Mouse (Mus musculus) thymus, postnatal 0 days (tissue): ENCODE measurements around the gene D230025D16Rik. TPM values are rescaled to one million over a fixed set of nuclear protein-coding genes. Genes with fewer than 3 reads are reported as not detected.

ENCODE experiments used
- DNase-seq: peaks from one replicate; pipeline ENCODE4 v3.0.0-alpha.2; 2015; ENCODE audit warnings: low spot score
- polyA plus RNA-seq: library from polyadenylated mRNA; unstranded; fragments of >200 nt; fragmentation: Nextera tagmentation; extraction: Ambion mirVana; gene quantifications from 2 replicates; pipeline ENCODE4 v1.2.1, GENCODE M21; 2015

D230025D16Rik gene
- polyA plus RNA-seq, 1 experiment from 2014 or later: 18.6 TPM

GRCm38 (mm10) chr8:105235206-105235605 is 10.3 kb downstream of the D230025D16Rik start:
- no peak for DNase-seq

- DNase-seq: no peak
Observed at GRCm38 (mm10) chr8:105237442-105238142, 12.6 kb downstream of the D230025D16Rik start.

DNA sequence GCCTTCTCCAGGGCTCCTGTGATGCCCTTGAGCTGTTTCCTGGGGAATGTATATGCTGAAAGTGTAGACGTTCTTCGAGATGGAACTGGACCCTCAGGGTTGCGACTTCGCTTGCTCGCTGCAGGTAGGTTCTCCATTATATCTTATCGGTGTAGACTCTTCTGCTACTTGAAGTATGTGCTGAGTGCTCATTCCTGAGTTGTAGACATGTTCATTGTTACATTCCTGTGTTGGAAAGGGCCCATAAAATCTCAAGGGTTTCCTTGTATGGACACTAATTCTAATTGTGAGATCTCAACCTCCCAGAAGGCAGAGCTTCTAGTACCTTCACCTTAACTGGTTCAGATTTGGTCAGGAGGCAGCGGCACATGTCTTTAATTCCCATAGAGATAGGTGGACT is 16.1 kb downstream of the D230025D16Rik start:
- no peak for DNase-seq

DNA sequence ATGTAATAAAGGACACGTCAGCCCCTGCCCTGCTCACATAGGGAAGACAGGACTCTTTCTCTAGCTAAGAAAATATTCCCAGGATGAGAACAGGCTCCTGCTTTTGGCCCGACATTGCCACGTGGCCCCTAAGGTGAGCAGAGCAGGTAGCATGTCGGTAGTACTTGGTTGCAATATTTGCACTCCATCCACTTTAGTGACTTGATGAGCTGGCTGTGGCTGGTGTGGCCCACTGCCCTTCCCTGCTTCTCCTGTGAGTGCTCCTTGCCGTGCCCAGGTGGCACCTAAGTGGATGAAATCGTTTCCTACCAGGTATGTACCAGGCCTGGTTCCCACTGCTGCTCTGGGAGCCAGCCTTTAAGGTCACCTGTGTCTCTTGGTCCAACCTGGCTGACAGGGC is 27.0 kb downstream of the D230025D16Rik start:
- DNase-seq: no peak

GRCm38 (mm10) chr8:105252680-105253537 is 28.0 kb downstream of the D230025D16Rik start:
- no peak for DNase-seq

- no peak for DNase-seq
Observed at GRCm38 (mm10) chr8:105253766-105254151, 28.8 kb downstream of the D230025D16Rik start.

DNA sequence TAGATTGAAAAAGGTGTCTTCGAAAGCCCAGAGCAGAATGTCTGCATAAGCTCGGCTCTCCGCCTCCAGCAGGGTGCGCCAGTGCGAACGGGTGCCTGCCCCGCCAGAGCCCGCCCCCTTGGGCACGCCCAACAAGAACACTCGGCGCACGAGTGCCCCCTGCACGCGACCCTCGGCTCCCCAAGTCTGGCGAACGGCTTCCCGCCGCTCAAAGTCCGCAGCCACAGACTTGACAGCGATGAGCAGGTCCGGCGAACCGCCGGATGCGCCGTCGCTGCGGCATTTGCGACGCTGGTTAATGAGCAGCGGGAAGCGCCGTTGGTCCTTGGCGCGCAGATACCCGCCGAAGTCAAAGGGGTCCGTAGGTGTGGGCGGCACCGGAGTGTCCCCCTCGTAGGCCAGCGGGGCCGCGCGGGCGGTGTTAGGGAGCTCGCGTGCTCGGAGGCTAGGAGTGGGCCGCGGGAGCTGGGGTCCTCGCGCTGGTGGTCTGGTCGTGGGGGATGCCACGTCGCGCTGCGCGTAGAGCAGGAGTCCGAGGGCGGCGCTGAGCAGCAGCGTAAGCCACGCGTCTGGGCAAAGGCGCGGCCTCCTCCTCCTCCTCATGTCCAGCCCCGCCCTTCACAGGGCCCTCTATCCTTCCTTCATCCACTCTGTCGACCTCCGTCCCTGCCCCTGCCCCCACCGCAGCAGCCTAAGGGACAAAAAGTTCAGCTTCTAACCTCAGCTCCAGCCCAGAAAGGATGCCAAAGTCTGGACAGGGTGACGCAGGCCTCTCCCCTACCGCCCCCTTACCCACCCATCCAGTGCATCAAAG is 29.4 kb downstream of the D230025D16Rik start:
- peak; percentile 91 for DNase-seq

DNA sequence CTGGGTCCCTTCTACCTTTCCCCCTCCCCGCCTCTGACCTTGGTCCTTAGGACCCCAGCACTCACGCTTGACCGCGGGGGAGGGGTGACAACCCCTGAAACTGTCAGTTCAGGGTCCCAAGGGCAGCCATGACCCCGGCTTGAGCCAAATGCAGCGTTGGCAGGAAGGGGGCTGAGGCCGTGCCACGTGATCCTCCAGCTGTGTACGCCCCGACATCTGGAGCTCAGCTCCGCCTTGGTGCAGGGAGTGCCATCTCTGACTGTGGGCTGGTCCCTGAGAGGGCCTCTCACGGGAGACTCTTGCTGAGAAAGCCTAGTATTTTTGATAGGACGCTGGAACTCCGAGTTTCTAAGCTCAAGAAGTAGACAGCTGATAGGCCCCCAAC is 30.0 kb downstream of the D230025D16Rik start, which contains the start of gene B3gnt9:
Gene B3gnt9, minus strand, starts transcription at position 188 of the 385 bp plus-strand sequence.
- peak; percentile 85 for DNase-seq

DNA sequence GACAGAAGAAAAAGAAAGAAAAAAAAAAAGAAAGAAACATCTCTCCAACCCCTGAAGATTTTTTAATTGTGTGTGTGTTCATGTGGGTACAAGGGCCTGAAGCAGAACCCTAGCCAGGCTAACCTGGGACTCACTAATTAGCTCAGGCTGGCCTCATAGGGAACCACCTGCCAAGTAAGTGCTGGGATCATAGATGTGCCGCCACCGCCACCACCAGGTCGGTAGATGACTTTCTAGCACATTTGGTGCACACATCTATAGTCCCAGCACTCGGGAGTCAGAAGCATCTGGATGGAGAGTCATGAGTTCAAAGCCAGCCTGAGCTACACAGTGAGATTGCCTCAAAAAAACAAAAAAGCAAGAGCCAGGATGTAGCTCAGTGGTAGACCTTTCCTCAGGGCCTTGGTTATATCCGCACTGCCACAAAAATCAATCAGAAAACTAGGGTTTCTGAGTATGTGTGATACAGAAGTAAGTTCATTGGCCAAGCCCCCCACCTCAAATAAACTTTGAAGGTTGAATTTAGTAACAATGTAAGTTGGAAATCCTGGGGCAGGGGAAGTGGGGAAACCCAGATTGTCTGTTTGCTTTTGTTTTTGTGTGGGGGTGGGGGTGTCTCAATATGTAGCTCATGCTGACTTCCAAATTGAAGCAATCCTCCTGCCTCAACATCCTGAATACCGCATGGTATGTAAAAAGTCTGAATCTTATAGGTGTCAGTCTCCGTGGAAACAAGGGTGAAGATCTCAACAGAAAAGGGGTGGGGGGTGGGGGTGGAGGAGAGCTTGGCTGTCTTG is 32.6 kb downstream of the D230025D16Rik start:
- no peak for DNase-seq

- DNase-seq: peak; percentile 6
Observed at GRCm38 (mm10) chr8:105258911-105259720, 34.2 kb downstream of the D230025D16Rik start.

DNA sequence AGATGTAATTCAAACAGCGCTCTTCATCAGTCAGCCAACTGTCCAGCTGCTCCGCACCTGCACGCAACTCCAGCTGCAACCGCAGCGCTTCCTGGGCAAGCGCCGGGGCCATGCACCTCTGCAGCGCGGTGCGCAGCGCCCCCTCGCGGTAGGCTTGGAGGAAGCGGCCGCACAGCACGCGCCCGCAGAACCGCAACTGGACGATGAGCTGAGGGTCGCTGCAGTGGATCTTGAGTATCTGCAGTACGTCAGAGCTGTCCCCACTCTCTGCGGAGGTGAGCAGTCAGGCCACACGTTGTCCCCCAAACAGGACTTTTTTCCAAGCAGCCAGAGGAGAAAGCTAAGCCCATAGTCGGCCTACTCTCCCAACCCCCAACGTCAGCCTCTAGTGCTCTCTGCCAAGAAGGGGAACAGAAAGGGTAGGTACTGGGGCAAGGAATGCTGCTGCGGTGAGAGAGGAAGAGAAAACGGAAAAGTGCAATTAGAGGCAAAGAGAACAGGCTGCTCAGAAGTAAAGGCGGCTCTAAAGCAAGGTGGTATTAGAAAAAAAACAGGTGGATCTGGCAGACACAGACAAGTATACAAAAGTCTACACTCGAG is 34.9 kb downstream of the D230025D16Rik start:
- DNase-seq: peak; percentile 88

GRCm38 (mm10) chr8:105260371-105261099 is 35.6 kb downstream of the D230025D16Rik start:
- DNase-seq: no peak

GRCm38 (mm10) chr8:105261326-105261980 is 36.5 kb downstream of the D230025D16Rik start:
- DNase-seq: no peak

DNA sequence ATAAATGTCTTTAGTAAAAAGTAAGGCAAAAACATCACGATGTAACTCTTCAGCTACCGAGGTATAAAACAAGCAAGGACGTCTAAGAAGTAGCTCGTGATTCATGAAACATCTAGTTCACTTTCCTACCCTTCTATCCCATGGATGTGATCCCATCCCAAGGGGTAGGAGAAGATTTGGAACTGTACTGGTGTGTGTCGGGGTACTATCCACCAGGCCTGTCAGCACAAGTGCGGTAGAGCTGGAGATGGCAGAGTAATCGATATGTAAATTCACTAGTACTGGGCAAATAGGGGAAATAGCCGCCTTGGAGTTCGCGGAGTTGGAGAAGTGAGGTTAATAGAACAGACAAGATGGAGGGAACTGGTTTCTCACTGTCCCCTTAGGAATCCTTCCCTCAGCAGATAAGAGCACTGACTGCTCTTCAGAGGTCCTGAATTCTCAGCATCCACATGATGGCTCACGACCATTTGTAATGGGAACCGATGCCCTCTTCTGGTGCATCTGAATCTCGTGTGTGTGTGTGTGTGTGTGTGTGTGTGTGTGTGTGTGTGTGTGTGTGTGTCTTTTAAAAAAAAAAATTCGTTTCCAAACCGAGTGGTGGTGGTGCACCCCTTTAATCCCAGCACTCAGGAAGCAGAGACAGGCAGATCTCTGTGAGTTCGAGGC is 38.4 kb downstream of the D230025D16Rik start:
- no peak for DNase-seq

- DNase-seq: peak; percentile 74
Observed at GRCm38 (mm10) chr8:105264024-105264982, 39.4 kb downstream of the D230025D16Rik start, which contains the start of the genes Tradd and Fbxl8. Tradd (minus strand) TSS chr8:105264609. Fbxl8 (plus strand) TSS chr8:105264648.

DNA sequence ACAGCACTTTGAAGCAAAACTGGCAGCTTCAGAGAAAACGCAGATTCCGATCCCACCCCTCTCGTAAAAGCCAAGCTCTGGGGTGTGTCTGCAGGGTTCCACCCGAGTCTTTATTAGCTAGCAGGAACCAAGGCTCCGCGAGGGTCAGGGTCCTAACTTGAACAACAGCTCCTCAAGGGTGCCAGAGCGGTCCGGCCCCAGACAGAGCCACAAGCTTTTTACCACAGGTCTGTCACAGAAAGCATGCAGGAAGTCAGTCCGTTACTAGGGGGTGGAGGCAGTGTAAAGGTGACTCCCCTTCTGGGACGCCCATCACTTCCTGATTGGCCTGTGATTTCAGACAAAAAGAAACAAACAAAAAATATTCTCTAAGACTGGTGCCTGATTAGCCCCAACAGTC is 40.2 kb downstream of the D230025D16Rik start:
- peak; percentile 64 for DNase-seq
